Mouse (Mus musculus) cerebellum, adult (tissue): ENCODE measurements at regions not wholly inside any gene's neighbourhood (a gene's known extent, or its start where the extent isn't known, plus 50 kb on each side); places are given as distances from the start of the nearest gene placed in this dataset.
A peak's percentile ranks its signal among the peaks of the same experiment; 100 is the strongest.
"Not testable (repeated sequence)": the region's sequence is repeated elsewhere in the genome, so short reads cannot be mapped to it uniquely, and the experiment has no call there.

Experiments used
- ATAC-seq: cut with Nextera tagmentation; 2 replicates; pipeline ENCODE4 v1.9.2; 2017; ENCODE audit warnings: mild to moderate bottlenecking, moderate library complexity, mixed read lengths; ENCODE audit not compliant: insufficient number of reproducible peaks, low FRiP score, low TSS enrichment

GRCm38 (mm10) chr10:108111398-108111797, 50.6 kb upstream of the Ppp1r12a start:
- ATAC-seq: no peak

GRCm38 (mm10) chr10:108110891-108111290, 51.1 kb upstream of the Ppp1r12a start:
- no peak for ATAC-seq

GRCm38 (mm10) chr10:108110197-108110596, 51.8 kb upstream of the Ppp1r12a start:
- no peak for ATAC-seq

- not testable (repeated sequence) for ATAC-seq
These were observed 53.5 kb upstream of the Ppp1r12a start for GRCm38 (mm10) chr10:108108500-108108899.

GRCm38 (mm10) chr10:108101521-108101920, 60.5 kb upstream of the Ppp1r12a start:
- ATAC-seq: no peak

GRCm38 (mm10) chr10:108093043-108093442, 69.0 kb upstream of the Ppp1r12a start:
- ATAC-seq: no peak

GRCm38 (mm10) chr10:108089375-108089981, 72.5 kb upstream of the Ppp1r12a start:
- ATAC-seq: no peak

GRCm38 (mm10) chr10:108088883-108089282, 73.1 kb upstream of the Ppp1r12a start:
- ATAC-seq: no peak

- ATAC-seq: no peak
These were observed 73.8 kb upstream of the Ppp1r12a start for GRCm38 (mm10) chr10:108088209-108088608.

GRCm38 (mm10) chr10:108083220-108083619, 78.8 kb upstream of the Ppp1r12a start:
- no peak for ATAC-seq

- ATAC-seq: no peak
These were observed 86.8 kb upstream of the Ppp1r12a start for GRCm38 (mm10) chr10:108075144-108075543.

- ATAC-seq: no peak
These were observed 88.2 kb upstream of the Ppp1r12a start for GRCm38 (mm10) chr10:108073828-108074227.

GRCm38 (mm10) chr10:108072211-108072610, 89.8 kb upstream of the Ppp1r12a start:
- ATAC-seq: no peak

- no peak for ATAC-seq
These were observed 90.6 kb upstream of the Ppp1r12a start for GRCm38 (mm10) chr10:108071424-108071823.

- ATAC-seq: no peak
These were observed 94.3 kb upstream of the Ppp1r12a start for GRCm38 (mm10) chr10:108067723-108068122.

GRCm38 (mm10) chr10:108066241-108066640, 95.8 kb upstream of the Ppp1r12a start:
- ATAC-seq: no peak

- ATAC-seq: peak; percentile 56
These were observed 100.1 kb upstream of the Ppp1r12a start for GRCm38 (mm10) chr10:108061813-108062435.

GRCm38 (mm10) chr10:108060554-108060953, 101.4 kb upstream of the Ppp1r12a start:
- ATAC-seq: no peak

GRCm38 (mm10) chr10:108051637-108052036, 110.4 kb upstream of the Ppp1r12a start:
- no peak for ATAC-seq

- ATAC-seq: no peak
These were observed 113.6 kb upstream of the Ppp1r12a start for GRCm38 (mm10) chr10:108048426-108048825.

- no peak for ATAC-seq
These were observed 118.5 kb upstream of the Ppp1r12a start for GRCm38 (mm10) chr10:108043519-108043918.

- no peak for ATAC-seq
These were observed 122.0 kb upstream of the Ppp1r12a start for GRCm38 (mm10) chr10:108040027-108040426.
